Mouse (Mus musculus) spleen, adult 2 months (tissue): ENCODE results near the gene Rffl.

Experiments
- CTCF ChIP-seq: fragments of 200-500 bp; IDR thresholded peaks from 2 replicates; pipeline ENCODE4 v1.5.1; 2011; ENCODE audit warnings: mild to moderate bottlenecking, inconsistent platforms; ENCODE audit not compliant: insufficient read depth, insufficient read length, insufficient replicate concordance; ENCODE audit errors: extremely low read depth
- POLR2A ChIP-seq: fragments of 200-500 bp; IDR thresholded peaks from 2 replicates; pipeline ENCODE4 v1.6.1; 2011; ENCODE audit warnings: low read depth, low read length, inconsistent platforms

DNA sequence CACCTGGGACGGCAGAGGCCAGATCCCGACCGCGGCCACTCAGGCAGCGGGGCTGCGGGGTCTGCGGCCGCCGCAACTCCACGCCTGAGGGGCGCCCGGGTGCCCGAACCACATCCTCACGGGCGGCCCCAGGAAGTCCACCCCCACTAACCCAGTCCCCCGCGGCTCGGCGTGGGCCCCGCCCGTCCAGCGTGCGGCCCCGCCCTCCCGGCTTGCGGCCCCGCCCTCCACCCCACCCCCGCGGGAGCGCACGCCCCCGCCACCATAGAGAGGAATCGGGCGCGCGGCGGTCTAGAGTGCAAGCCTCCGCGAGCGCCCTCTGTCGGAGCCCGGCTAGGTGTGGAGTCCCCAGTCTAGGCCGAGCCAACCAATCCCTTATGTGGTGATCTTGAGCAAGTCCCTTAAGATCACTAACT, at the start of gene Rffl:
- TF ChIP-seq POLR2A (no peak), CTCF (peak; percentile 92)
